Mouse (Mus musculus) ES-E14 (cell line): ENCODE data around the gene Wap. TPM values are rescaled to one million over a fixed set of nuclear protein-coding genes. Genes with fewer than 3 reads are reported as not detected.
A peak's percentile ranks its signal among the peaks of the same experiment; 100 is the strongest.

Experiments
- DNase-seq: peaks from one replicate; pipeline ENCODE4 v3.0.0-alpha.2; 2013; ENCODE audit warnings: low read depth, low spot score
- H3K27ac ChIP-seq: 2 replicates; pipeline ENCODE4 v1.5.1; 2012; ENCODE audit warnings: low read depth, mild to moderate bottlenecking, low read length, moderate library complexity, mixed read lengths; ENCODE audit not compliant: poor library complexity, insufficient read depth, severe bottlenecking
- H3K36me3 ChIP-seq: 2 replicates; pipeline ENCODE4 v1.6.1; 2012; ENCODE audit warnings: mild to moderate bottlenecking, low read length, moderate library complexity, mixed read lengths; ENCODE audit not compliant: control insufficient read depth, poor library complexity, insufficient read depth, severe bottlenecking
- H3K4me1 ChIP-seq, 2 experiments: fragments of 150-350 bp in 1 of 2; sonication (generic) in 1 of 2; 2 replicates each; pipeline ENCODE4 v1.6.1; 2012; ENCODE audit warnings: low read length in 2 of 2, mild to moderate bottlenecking in 1 of 2, mixed read lengths in 1 of 2; ENCODE audit not compliant: control insufficient read depth in 2 of 2, insufficient read depth in 2 of 2, poor library complexity in 1 of 2
- H3K4me3 ChIP-seq, 2 experiments: fragments of 150-350 bp in 1 of 2; sonication (generic) in 1 of 2; 2 replicates each; pipeline ENCODE4 v1.5.1; 2012; ENCODE audit warnings: low read length in 2 of 2, low read depth in 1 of 2, mild to moderate bottlenecking in 1 of 2, mixed read lengths in 1 of 2; ENCODE audit not compliant: insufficient read depth in 1 of 2, poor library complexity in 1 of 2, severe bottlenecking in 1 of 2
- H3K9ac ChIP-seq: 2 replicates; pipeline ENCODE4 v1.6.1; 2012; ENCODE audit warnings: low read depth, mild to moderate bottlenecking, low read length, mixed read lengths; ENCODE audit not compliant: poor library complexity, insufficient read depth, severe bottlenecking
- H3K9me3 ChIP-seq: fragments of 150-350 bp; sonication (generic); 2 replicates; pipeline ENCODE4 v1.6.1; 2012; ENCODE audit warnings: low read depth, mild to moderate bottlenecking, low read length; ENCODE audit not compliant: control insufficient read depth, insufficient read depth
- CHD2 ChIP-seq: IDR thresholded peaks from 2 replicates; pipeline ENCODE4 v1.6.1; 2014; ENCODE audit warnings: mild to moderate bottlenecking, low read depth, low read length, inconsistent platforms
- HCFC1 ChIP-seq: IDR thresholded peaks from 2 replicates; pipeline ENCODE4 v1.6.1; 2012; ENCODE audit warnings: low read length, inconsistent platforms, borderline replicate concordance; ENCODE audit not compliant: insufficient read depth
- MAFK ChIP-seq: IDR thresholded peaks from 2 replicates; pipeline ENCODE4 v1.6.1; 2014; ENCODE audit warnings: mild to moderate bottlenecking, low read depth, low read length, inconsistent platforms; ENCODE audit not compliant: insufficient read depth
- ZC3H11A ChIP-seq: IDR thresholded peaks from 2 replicates; pipeline ENCODE4 v1.6.1; 2012; ENCODE audit warnings: low read depth, mild to moderate bottlenecking, inconsistent platforms, low read length, borderline replicate concordance
- ZNF384 ChIP-seq: IDR thresholded peaks from 2 replicates; pipeline ENCODE4 v1.6.1; 2012; ENCODE audit warnings: low read depth, low read length, inconsistent platforms
- in situ Hi-C, 2 experiments: fragments of 600-800 bp; cut with MboI; formaldehyde crosslinking; loops; one replicate each; pipeline ENCODE4 v1.15.1; 2025; ENCODE audit warnings: low sequenced_read_pairs in 2 of 2, inconsistent platforms in 1 of 2; ENCODE audit not compliant: unreplicated experiment in 2 of 2
- total RNA-seq: library from RNA; depleted of rRNA; stranded (reverse); fragments of 300-350 nt; gene quantifications from 2 replicates; pipeline ENCODE4 v1.2.3, GENCODE M21; 2012

The Wap gene
- total RNA-seq, 1 experiment: not detected

DNA sequence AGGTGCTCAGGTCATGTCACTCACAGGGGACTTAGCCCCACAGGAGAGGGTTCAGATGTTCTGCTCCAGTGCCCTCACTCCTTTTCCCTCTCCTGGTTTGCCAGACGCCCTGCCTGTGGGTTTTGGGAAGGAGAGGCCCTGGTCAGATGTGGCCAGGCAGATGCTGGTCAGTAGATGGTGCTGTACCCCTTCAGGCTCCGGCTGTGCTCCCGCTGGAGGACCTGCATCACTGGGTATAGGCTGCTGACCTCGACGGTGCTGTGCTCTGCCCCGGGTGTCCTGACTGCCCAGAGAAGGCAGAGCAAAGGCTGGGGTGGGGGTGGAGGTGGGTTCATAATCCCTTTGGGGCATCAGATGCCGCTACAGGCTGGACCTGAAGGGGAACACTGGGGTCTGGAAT is 39.1 kb upstream of the Wap start:
- in situ Hi-C loops: no loop called here
- peaks cover 0 to 10% of the 10 kb centered on the region in 2 experiments; a peak in 1 of 4 replicates for H3K4me1 ChIP-seq
- no peak overlapping the region for H3K27ac ChIP-seq
- H3K4me3 ChIP-seq: no peak overlapping the region
- TF ChIP-seq ZC3H11A (0 out of 2 replicates have a peak, but pooled peaks have one; percentile 10), ZNF384 (no peak)
- DNase-seq: no peak
- no peak overlapping the region for H3K9ac ChIP-seq
- H3K36me3 ChIP-seq: peaks cover 6% of the 10 kb centered on the region; the same call in 1 of the 2 replicates
- no peaks in the 10 kb centered on the region for H3K9me3 ChIP-seq

DNA sequence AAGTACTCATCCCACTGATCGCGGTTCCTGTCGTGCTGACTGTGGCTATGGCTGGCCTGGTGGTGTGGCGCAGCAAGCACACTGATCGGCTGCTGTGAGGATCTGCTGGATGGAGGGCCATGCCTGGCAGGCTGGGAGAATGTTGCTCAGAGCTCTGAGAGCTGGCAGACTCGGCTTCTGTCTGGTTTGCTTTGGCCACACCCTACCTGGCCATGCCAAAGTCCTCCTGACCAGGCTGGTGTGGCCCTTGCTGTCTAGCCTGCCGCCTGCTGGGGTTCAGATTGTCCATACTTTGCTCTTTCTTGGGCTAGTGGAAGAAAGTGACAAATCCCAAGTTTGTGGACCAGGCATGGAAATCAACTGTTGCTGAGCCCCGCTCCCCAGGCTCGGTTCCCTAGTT is 38.2 kb upstream of the Wap start:
- H3K9ac ChIP-seq: no peak overlapping the region
- H3K9me3 ChIP-seq: no peaks in the 10 kb centered on the region
- H3K27ac ChIP-seq: no peak overlapping the region
- TF ChIP-seq MAFK (no peak), CHD2 (no peak), HCFC1 (no peak), ZNF384 (no peak), ZC3H11A (no peak)
- in situ Hi-C loops: no loop called here
- peaks cover 0 to 10% of the 10 kb centered on the region in 2 experiments; a peak in 1 of 4 replicates for H3K4me1 ChIP-seq
- H3K36me3 ChIP-seq: peaks cover 6% of the 10 kb centered on the region; the same call in 1 of the 2 replicates
- no peak overlapping the region for H3K4me3 ChIP-seq
- DNase-seq: no peak

DNA sequence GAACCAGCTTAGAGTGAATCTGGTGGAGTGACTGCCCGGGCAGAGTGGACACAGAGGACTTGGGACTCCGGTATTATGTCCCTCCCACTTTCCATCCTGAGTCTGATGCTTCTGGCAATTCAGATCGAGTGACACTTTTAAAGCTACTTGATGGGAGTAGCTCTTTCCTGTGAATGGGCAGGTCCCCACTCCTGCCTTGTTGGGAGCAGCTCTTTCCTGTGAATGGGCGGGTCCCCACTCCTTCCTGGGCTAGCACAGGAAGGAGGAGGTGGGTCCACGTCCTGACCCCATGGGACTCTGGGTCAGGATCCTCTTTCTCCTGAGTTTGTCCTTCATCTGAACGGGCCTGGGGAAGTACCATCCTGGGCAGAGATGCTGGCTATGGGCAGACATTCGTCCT is 37.0 kb upstream of the Wap start:
- TF ChIP-seq ZC3H11A (no peak), CHD2 (no peak), MAFK (no peak), ZNF384 (no peak), HCFC1 (no peak)
- in situ Hi-C loops: no loop called here

DNA sequence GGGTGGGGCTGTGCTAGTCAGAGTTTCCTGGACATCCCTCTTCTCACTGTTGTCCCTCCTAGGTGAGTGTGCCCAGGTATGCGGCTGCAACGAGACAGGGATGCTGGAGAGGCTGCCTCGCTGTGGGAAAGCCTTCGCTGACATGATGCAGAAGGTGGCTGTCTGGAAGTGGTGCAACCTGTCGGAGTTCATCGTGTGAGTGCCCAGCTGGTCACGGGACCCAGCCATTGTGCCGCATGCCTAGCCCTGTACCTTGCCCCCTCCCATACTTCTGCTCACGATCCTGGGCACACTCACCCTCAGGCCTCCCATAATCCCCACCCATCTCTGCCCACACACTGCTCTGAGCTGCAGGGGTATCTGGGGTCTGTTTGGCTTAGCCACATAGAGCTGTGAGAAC is 36.3 kb upstream of the Wap start:
- Histone ChIP-seq H3K4me1 (peaks cover 0 to 5% of the 10 kb centered on the region in 2 experiments; a peak in 1 of 4 replicates), H3K9me3 (no peaks in the 10 kb centered on the region), H3K36me3 (peaks cover 6% of the 10 kb centered on the region; the same call in 1 of the 2 replicates), H3K27ac (no peak overlapping the region), H3K4me3 (no peak overlapping the region), H3K9ac (no peak overlapping the region)
- TF ChIP-seq CHD2 (no peak), ZNF384 (no peak)
- in situ Hi-C loops: loop anchor here in 1 of 2 experiments (25.0 kb wide), 1 partner anchor 488 kb away; no protein-coding TSS in a partner anchor
- DNase-seq: no peak

More for the DNA sequence above, 37.0 kb upstream of the Wap start:
- H3K27ac ChIP-seq: no peak overlapping the region
- H3K4me1 ChIP-seq: peaks cover 0 to 10% of the 10 kb centered on the region in 2 experiments; a peak in 1 of 4 replicates
- no peak overlapping the region for H3K4me3 ChIP-seq
- no peak for DNase-seq
- peaks cover 6% of the 10 kb centered on the region; the same call in 1 of the 2 replicates for H3K36me3 ChIP-seq
- no peak overlapping the region for H3K9ac ChIP-seq
- H3K9me3 ChIP-seq: no peaks in the 10 kb centered on the region

DNA sequence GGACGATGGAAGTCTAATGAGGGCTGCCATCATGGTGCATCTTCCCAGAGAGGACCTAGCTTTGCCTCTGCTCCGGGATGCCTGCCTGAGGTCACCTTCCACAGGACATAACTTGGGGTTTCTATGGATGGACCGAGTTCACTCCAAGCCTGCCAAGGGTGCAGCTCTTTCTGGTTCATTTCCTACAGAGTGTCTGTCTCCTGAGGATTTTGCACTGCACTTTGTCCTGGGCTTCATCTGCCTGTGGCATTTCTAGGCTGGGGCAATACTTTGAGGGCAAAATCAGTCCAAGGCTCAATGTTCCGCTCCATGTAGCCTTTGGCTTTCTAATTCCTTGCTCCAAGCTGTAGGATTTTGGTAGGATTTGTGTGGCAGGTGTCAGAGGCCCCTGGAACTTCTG is 32.4 kb upstream of the Wap start:
- TF ChIP-seq ZNF384 (no peak), MAFK (no peak), CHD2 (no peak), ZC3H11A (no peak), HCFC1 (no peak)
- Histone ChIP-seq H3K27ac (no peak overlapping the region), H3K4me1 (peaks cover 0 to 2% of the 10 kb centered on the region in 2 experiments; a peak in 1 of 4 replicates), H3K9ac (no peak overlapping the region), H3K9me3 (no peaks in the 10 kb centered on the region), H3K36me3 (peaks cover 6% of the 10 kb centered on the region; the same call in 1 of the 2 replicates), H3K4me3 (no peak overlapping the region)
- no peak for DNase-seq
- in situ Hi-C loops: loop anchor here in 1 of 2 experiments (25.0 kb wide), 1 partner anchor 491 kb away; no protein-coding TSS in a partner anchor
